Mouse (Mus musculus) liver, embryonic 16.5 days (tissue): ENCODE results near the gene Ppm1j. TPM values are rescaled to one million over a fixed set of nuclear protein-coding genes. Genes with fewer than 3 reads are reported as not detected.
"Not testable (repeated sequence)": the region's sequence is repeated elsewhere in the genome, so short reads cannot be mapped to it uniquely, and the experiment has no call there.

ENCODE experiments used
- ATAC-seq: fragments of 200-750 bp; cut with Nextera tagmentation; 2 replicates; pipeline ENCODE4 v1.8.0; 2017; ENCODE audit warnings: low read depth, mild to moderate bottlenecking, moderate number of reproducible peaks, moderate library complexity
- H3K27ac ChIP-seq: fragments of 300-500 bp; sonication (generic); 2 replicates; pipeline ENCODE4 v1.5.1; 2014; ENCODE audit warnings: mild to moderate bottlenecking, low read length
- H3K27me3 ChIP-seq: fragments of 300-500 bp; sonication (generic); 2 replicates; pipeline ENCODE4 v1.6.1; 2014; ENCODE audit warnings: low read depth, low read length, mixed read lengths; ENCODE audit not compliant: control insufficient read depth, insufficient read depth
- H3K36me3 ChIP-seq: fragments of 300-500 bp; sonication (generic); 2 replicates; pipeline ENCODE4 v1.6.1; 2014; ENCODE audit warnings: mild to moderate bottlenecking; ENCODE audit not compliant: control insufficient read depth, insufficient read depth
- H3K4me1 ChIP-seq: fragments of 300-500 bp; sonication (generic); 2 replicates; pipeline ENCODE4 v1.6.1; 2014; ENCODE audit warnings: low read depth, low read length, mixed read lengths; ENCODE audit not compliant: control insufficient read depth
- H3K4me2 ChIP-seq: fragments of 300-500 bp; sonication (generic); 2 replicates; pipeline ENCODE4 v1.6.1; 2014; ENCODE audit warnings: low read depth, low read length, mixed read lengths
- H3K4me3 ChIP-seq: fragments of 300-500 bp; sonication (generic); 2 replicates; pipeline ENCODE4 v1.5.1; 2014; ENCODE audit warnings: low read depth, mild to moderate bottlenecking, low read length
- H3K9ac ChIP-seq: fragments of 300-500 bp; sonication (generic); 2 replicates; pipeline ENCODE4 v1.6.1; 2014; ENCODE audit warnings: low read depth, low read length
- H3K9me3 ChIP-seq: fragments of 300-500 bp; sonication (generic); replicated peaks from 2 replicates; pipeline ENCODE4 v1.6.1; 2016; ENCODE audit warnings: low read length; ENCODE audit not compliant: control insufficient read depth
- WGBS: fragments of 180-500 bp; shearing (Covaris S2); extraction: QIAGEN DNeasy Blood & Tissue Kit; methylation state at CpG from one replicate; pipeline ENCODE4 v1.1.7; 2014; ENCODE audit not compliant: insufficient replicate concordance; 5-methylcytosine and 5-hydroxymethylcytosine counted together
- polyA plus RNA-seq: library from polyadenylated mRNA; unstranded; fragments of >200 nt; fragmentation: Nextera tagmentation; extraction: Ambion mirVana; gene quantifications from 2 replicates; pipeline ENCODE4 v1.2.1, GENCODE M21; 2015

The Ppm1j gene
- polyA plus RNA-seq, 1 experiment from 2014 or later = 0.27 TPM

GRCm38 (mm10) chr3:104762103-104762863 is 18.6 kb upstream of the Ppm1j start:
- Histone ChIP-seq H3K9ac (0 out of 2 replicates have a peak overlapping the region, but pooled peaks have one; percentile 34), H3K27ac (peak overlapping the region; percentile 37; the same call in 1 of the 2 replicates), H3K4me3 (peak overlapping the region; percentile 20; the same call in 1 of the 2 replicates), H3K4me2 (peak overlapping the region; percentile 54), H3K4me1 (peaks cover 20% of the 10 kb centered on the region)
- not testable (repeated sequence) for H3K9me3 ChIP-seq, H3K27me3 ChIP-seq, H3K36me3 ChIP-seq
- peak; percentile 78 for ATAC-seq
- WGBS = 12% methylated on average over 19 of the region's 20 CpGs

- 9% methylated on average over 4 of the region's 4 CpGs for WGBS
- H3K36me3 ChIP-seq = no peaks in the 10 kb centered on the region
- no peaks in the 10 kb centered on the region for H3K27me3 ChIP-seq
- no peaks in the 10 kb centered on the region for H3K9me3 ChIP-seq
- H3K27ac ChIP-seq = no peak overlapping the region
- H3K4me2 ChIP-seq = no peak overlapping the region
- H3K4me3 ChIP-seq = no peak overlapping the region
- H3K4me1 ChIP-seq = peaks cover 14% of the 10 kb centered on the region
- ATAC-seq = no peak
- no peak overlapping the region for H3K9ac ChIP-seq
Measured at GRCm38 (mm10) chr3:104765021-104765420, 15.8 kb upstream of the Ppm1j start.

GRCm38 (mm10) chr3:104767141-104767540 is 13.7 kb upstream of the Ppm1j start:
- Histone ChIP-seq H3K4me1 (peaks cover 6% of the 10 kb centered on the region), H3K27ac (no peak overlapping the region), H3K27me3 (no peaks in the 10 kb centered on the region), H3K36me3 (no peaks in the 10 kb centered on the region), H3K9ac (no peak overlapping the region), H3K9me3 (no peaks in the 10 kb centered on the region), H3K4me2 (no peak overlapping the region), H3K4me3 (no peak overlapping the region)
- ATAC-seq = no peak
- 36% methylated on average over 2 of the region's 2 CpGs for WGBS

- ATAC-seq = no peak
- Histone ChIP-seq H3K4me2 (no peak overlapping the region), H3K27ac (no peak overlapping the region), H3K4me1 (peaks cover 4% of the 10 kb centered on the region), H3K27me3 (no peaks in the 10 kb centered on the region), H3K9me3 (no peaks in the 10 kb centered on the region), H3K9ac (no peak overlapping the region), H3K36me3 (no peaks in the 10 kb centered on the region), H3K4me3 (no peak overlapping the region)
- whole genome bisulfite sequencing = 46% methylated on average over 4 of the region's 4 CpGs
Measured at GRCm38 (mm10) chr3:104767716-104768115, 13.1 kb upstream of the Ppm1j start.

GRCm38 (mm10) chr3:104769135-104769534 is 11.7 kb upstream of the Ppm1j start:
- peak; percentile 61 for ATAC-seq
- H3K9ac ChIP-seq = no peak overlapping the region
- no peaks in the 10 kb centered on the region for H3K27me3 ChIP-seq
- H3K4me1 ChIP-seq = no peaks in the 10 kb centered on the region
- 35% methylated on average over 3 of the region's 3 CpGs for WGBS
- H3K36me3 ChIP-seq = no peaks in the 10 kb centered on the region
- no peak overlapping the region for H3K4me2 ChIP-seq
- H3K4me3 ChIP-seq = no peak overlapping the region
- H3K27ac ChIP-seq = no peak overlapping the region
- no peaks in the 10 kb centered on the region for H3K9me3 ChIP-seq

GRCm38 (mm10) chr3:104770035-104770434 is 10.8 kb upstream of the Ppm1j start:
- Histone ChIP-seq H3K27me3 (no peaks in the 10 kb centered on the region), H3K4me1 (no peaks in the 10 kb centered on the region), H3K27ac (no peak overlapping the region), H3K9me3 (no peaks in the 10 kb centered on the region), H3K4me2 (no peak overlapping the region), H3K36me3 (no peaks in the 10 kb centered on the region), H3K4me3 (no peak overlapping the region), H3K9ac (no peak overlapping the region)
- ATAC-seq = no peak
- 44% methylated on average over 10 of the region's 10 CpGs for WGBS

GRCm38 (mm10) chr3:104770918-104771317 is 9.9 kb upstream of the Ppm1j start:
- Histone ChIP-seq H3K27me3 (peaks cover 1% of the 10 kb centered on the region; the same call in 1 of the 2 replicates), H3K36me3 (no peaks in the 10 kb centered on the region)
- WGBS = 62% methylated on average over 3 of the region's 3 CpGs

GRCm38 (mm10) chr3:104771460-104771859 is 9.4 kb upstream of the Ppm1j start:
- 27% methylated on average over 6 of the region's 6 CpGs for WGBS
- H3K4me1 ChIP-seq = no peaks in the 10 kb centered on the region
- H3K9me3 ChIP-seq = no peaks in the 10 kb centered on the region
- peaks cover 7% of the 10 kb centered on the region for H3K27me3 ChIP-seq
- no peak overlapping the region for H3K4me3 ChIP-seq
- H3K36me3 ChIP-seq = no peaks in the 10 kb centered on the region
- H3K4me2 ChIP-seq = no peak overlapping the region
- no peak overlapping the region for H3K9ac ChIP-seq
- no peak overlapping the region for H3K27ac ChIP-seq
- no peak for ATAC-seq

More at GRCm38 (mm10) chr3:104770918-104771317, 9.9 kb upstream of the Ppm1j start:
- Histone ChIP-seq H3K4me2 (no peak overlapping the region), H3K9me3 (no peaks in the 10 kb centered on the region), H3K4me1 (no peaks in the 10 kb centered on the region), H3K9ac (no peak overlapping the region), H3K4me3 (no peak overlapping the region), H3K27ac (no peak overlapping the region)
- ATAC-seq = no peak

GRCm38 (mm10) chr3:104773301-104773700 is 7.6 kb upstream of the Ppm1j start:
- ATAC-seq = no peak
- Histone ChIP-seq H3K27me3 (peaks cover 25% of the 10 kb centered on the region), H3K9me3 (no peaks in the 10 kb centered on the region), H3K9ac (no peak overlapping the region), H3K4me2 (no peak overlapping the region), H3K4me3 (no peak overlapping the region), H3K4me1 (no peaks in the 10 kb centered on the region), H3K36me3 (no peaks in the 10 kb centered on the region), H3K27ac (no peak overlapping the region)
- 71% methylated on average over 7 of the region's 7 CpGs for WGBS
